Mouse (Mus musculus) cerebellum, adult 8-10 months (tissue): Measurements from ENCODE around the gene Gm21900.
A peak's percentile ranks its signal among the peaks of the same experiment; 100 is the strongest.
"Not testable (repeated sequence)": the region's sequence is repeated elsewhere in the genome, so short reads cannot be mapped to it uniquely, and the experiment has no call there.

ENCODE experiments used
- DNase-seq: peaks from one replicate; pipeline ENCODE4 v3.0.0; 2022

The Gm21900 gene

GRCm38 (mm10) chrY:10616061-10616460 is at the start of gene Gm21900:
Gene Gm21900, plus strand, starts transcription at chrY:10616361.
- not testable (repeated sequence) for DNase-seq

DNA sequence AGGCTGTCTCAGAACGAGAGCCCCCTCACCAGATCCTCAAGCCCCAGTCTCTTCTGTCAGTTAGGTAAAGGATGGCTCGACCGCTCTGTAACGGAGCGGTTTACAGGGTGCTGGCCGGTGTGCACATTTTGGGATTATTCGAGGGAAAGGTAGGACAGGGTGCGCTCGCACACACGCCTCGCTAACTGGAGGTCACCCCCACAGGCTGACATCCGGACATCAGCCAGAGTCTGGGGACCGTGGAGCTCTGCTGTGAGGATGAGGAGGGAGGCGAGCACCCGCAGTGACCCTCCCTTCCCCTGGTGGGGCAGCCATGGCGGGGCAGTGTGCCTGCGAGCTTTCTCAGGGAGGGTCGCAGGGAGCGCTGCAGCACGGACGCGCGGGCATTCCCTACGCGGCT is 27.4 kb downstream of the Gm21900 start:
- peak; percentile 6 for DNase-seq
